Mouse (Mus musculus) embryonic facial prominence, embryonic 14.5 days (tissue): Measurements from ENCODE around the gene Cmc2. TPM values are rescaled to one million over a fixed set of nuclear protein-coding genes. Genes with fewer than 3 reads are reported as not detected.

Source experiments
- ATAC-seq: fragments of 200-750 bp; cut with Nextera tagmentation; 2 replicates; pipeline ENCODE4 v1.8.0; 2017; ENCODE audit warnings: low read depth, moderate number of reproducible peaks, moderate TSS enrichment
- DNase-seq: peaks from one replicate; pipeline ENCODE4 v3.0.0-alpha.2; 2015; ENCODE audit warnings: low spot score
- H3K27ac ChIP-seq: fragments of 300-500 bp; sonication (generic); replicated peaks from 2 replicates; pipeline ENCODE4 v1.5.1; 2014; ENCODE audit warnings: low read depth, mild to moderate bottlenecking, low read length, moderate library complexity
- H3K27me3 ChIP-seq: fragments of 300-500 bp; sonication (generic); replicated peaks from 2 replicates; pipeline ENCODE4 v1.6.1; 2014; ENCODE audit warnings: low read length; ENCODE audit not compliant: control insufficient read depth, insufficient read depth
- H3K36me3 ChIP-seq: fragments of 300-500 bp; sonication (generic); 2 replicates; pipeline ENCODE4 v1.6.1; 2014; ENCODE audit warnings: low read length, mixed read lengths; ENCODE audit not compliant: control insufficient read depth, insufficient read depth
- H3K4me1 ChIP-seq: fragments of 300-500 bp; sonication (generic); 2 replicates; pipeline ENCODE4 v1.6.1; 2014; ENCODE audit warnings: antibody characterized with exemption, low read length; ENCODE audit not compliant: control insufficient read depth, insufficient read depth
- H3K4me2 ChIP-seq: fragments of 300-500 bp; sonication (generic); 2 replicates; pipeline ENCODE4 v1.6.1; 2014; ENCODE audit warnings: low read depth, mild to moderate bottlenecking, low read length, moderate library complexity, mixed read lengths
- H3K4me3 ChIP-seq: fragments of 300-500 bp; sonication (generic); 2 replicates; pipeline ENCODE4 v1.5.1; 2014; ENCODE audit warnings: low read depth, mild to moderate bottlenecking, low read length
- H3K9ac ChIP-seq: fragments of 300-500 bp; sonication (generic); 2 replicates; pipeline ENCODE4 v1.6.1; 2014; ENCODE audit warnings: low read depth, mild to moderate bottlenecking, low read length, moderate library complexity, mixed read lengths
- H3K9me3 ChIP-seq: fragments of 300-500 bp; sonication (generic); 2 replicates; pipeline ENCODE4 v1.6.1; 2016; ENCODE audit warnings: low read length; ENCODE audit not compliant: control insufficient read depth
- WGBS: fragments of 180-500 bp; shearing (Covaris S2); extraction: QIAGEN DNeasy Blood & Tissue Kit; methylation state at CpG from one replicate; pipeline ENCODE4 v1.1.7; 2014; 5-methylcytosine and 5-hydroxymethylcytosine counted together
- polyA plus RNA-seq: library from polyadenylated mRNA; unstranded; fragments of >200 nt; fragmentation: Nextera tagmentation; extraction: Ambion mirVana; gene quantifications from 2 replicates; pipeline ENCODE4 v1.2.1, GENCODE M21; 2014

Gene Cmc2
- polyA plus RNA-seq, 1 experiment from 2014 or later = 77.7 TPM

DNA sequence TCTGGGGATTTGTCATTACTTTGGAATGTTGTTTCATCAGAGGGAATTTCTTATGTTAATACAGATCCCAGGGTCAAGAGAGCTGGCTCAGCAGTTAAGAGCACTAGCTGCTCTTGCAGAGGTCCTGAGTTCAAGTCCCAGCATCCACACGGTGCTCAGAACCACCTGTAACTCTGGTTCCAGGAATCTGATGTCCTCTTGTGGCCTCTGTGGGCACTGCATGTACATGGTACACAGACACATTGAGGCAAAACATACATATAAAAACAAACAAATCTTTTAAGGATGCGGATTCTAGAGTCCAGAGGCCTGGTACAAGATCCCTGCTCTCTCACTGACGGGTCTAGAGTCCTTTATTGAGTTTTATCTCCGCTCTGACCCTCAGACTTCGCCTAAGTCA, 7.3 kb upstream of the Cmc2 start:
- no peak overlapping the region for H3K4me3 ChIP-seq
- WGBS = 85% methylated on average over 5 of the region's 5 CpGs
- no peaks in the 10 kb centered on the region for H3K9me3 ChIP-seq
- peaks cover 58% of the 10 kb centered on the region for H3K36me3 ChIP-seq
- no peaks in the 10 kb centered on the region for H3K27me3 ChIP-seq
- H3K4me1 ChIP-seq = no peaks in the 10 kb centered on the region
- no peak overlapping the region for H3K27ac ChIP-seq
- no peak overlapping the region for H3K9ac ChIP-seq
- H3K4me2 ChIP-seq = no peak overlapping the region
- DNase-seq (no peak), ATAC-seq (no peak)

DNA sequence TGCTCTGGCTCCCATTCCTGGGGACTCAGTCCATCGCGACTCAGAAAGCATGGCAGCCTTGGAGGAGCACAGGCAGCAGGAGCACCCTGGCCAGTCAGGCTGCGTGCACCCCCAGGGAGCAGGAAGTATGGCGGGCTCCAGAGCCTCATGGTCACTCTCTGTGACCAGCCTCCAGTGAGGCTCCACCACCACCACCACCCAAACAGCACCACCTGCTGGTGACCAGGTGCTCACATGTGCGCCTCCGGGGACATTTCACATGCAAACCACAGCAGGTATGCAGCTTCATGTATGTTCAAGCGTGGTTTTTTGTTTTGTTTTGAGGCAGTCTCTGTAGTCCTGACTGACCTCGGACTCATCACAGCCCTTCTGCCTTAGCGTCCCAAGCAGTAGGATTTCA, 6.6 kb upstream of the Cmc2 start:
- Histone ChIP-seq H3K4me1 (no peaks in the 10 kb centered on the region), H3K36me3 (peaks cover 51% of the 10 kb centered on the region), H3K9ac (no peak overlapping the region), H3K27ac (no peak overlapping the region), H3K9me3 (no peaks in the 10 kb centered on the region), H3K27me3 (no peaks in the 10 kb centered on the region), H3K4me2 (no peak overlapping the region), H3K4me3 (no peak overlapping the region)
- WGBS = 83% methylated on average over 8 of the region's 9 CpGs
- ATAC-seq = no peak
- DNase-seq = no peak

GRCm38 (mm10) chr8:116923526-116923925, 2.3 kb upstream of the Cmc2 start:
- Histone ChIP-seq H3K4me2 (no peak overlapping the region), H3K4me1 (peaks cover 12% of the 10 kb centered on the region), H3K9me3 (no peaks in the 10 kb centered on the region), H3K36me3 (peaks cover 19% of the 10 kb centered on the region; the same call in 1 of the 2 replicates), H3K27me3 (no peaks in the 10 kb centered on the region), H3K27ac (no peak overlapping the region), H3K9ac (no peak overlapping the region), H3K4me3 (no peak overlapping the region)
- ATAC-seq (no peak), DNase-seq (no peak)
- 93% methylated on average over 8 of the region's 8 CpGs for WGBS

- peak overlapping the region; percentile 83; the same call in 1 of the 2 replicates for H3K27ac ChIP-seq
- DNase-seq (no peak), ATAC-seq (no peak)
- peak overlapping the region; percentile 84 for H3K9ac ChIP-seq
- peaks cover 12% of the 10 kb centered on the region; the same call in 1 of the 2 replicates for H3K36me3 ChIP-seq
- no peaks in the 10 kb centered on the region for H3K9me3 ChIP-seq
- H3K4me3 ChIP-seq = peak overlapping the region; percentile 80
- peaks cover 12% of the 10 kb centered on the region for H3K4me1 ChIP-seq
- H3K27me3 ChIP-seq = no peaks in the 10 kb centered on the region
- peak overlapping the region; percentile 64 for H3K4me2 ChIP-seq
- WGBS = 32% methylated on average over 17 of the region's 17 CpGs
Measured at GRCm38 (mm10) chr8:116922060-116922757, 954 bp upstream of the Cmc2 start.

DNA sequence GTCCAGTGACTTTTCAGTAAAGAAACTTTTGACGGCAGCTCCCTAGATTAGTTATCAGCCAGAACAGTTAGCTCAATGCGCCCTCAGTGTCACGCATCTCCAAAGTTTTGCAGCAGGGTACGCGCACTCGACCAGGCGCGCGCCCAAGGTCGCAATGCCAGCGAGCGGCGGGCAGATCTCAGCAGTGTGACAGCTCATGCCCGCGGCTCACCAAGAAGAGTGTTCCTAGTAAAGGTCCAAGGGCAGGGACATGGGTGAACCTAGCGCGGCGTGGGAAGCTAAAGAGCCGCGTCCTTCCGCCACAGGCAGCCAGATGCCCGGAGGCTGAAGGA, 284 bp downstream of the Cmc2 start:
- Histone ChIP-seq H3K36me3 (peaks cover 15% of the 10 kb centered on the region), H3K9ac (peak overlapping the region; percentile 84), H3K4me3 (peak overlapping the region; percentile 80), H3K27me3 (no peaks in the 10 kb centered on the region), H3K9me3 (no peaks in the 10 kb centered on the region), H3K4me2 (peak overlapping the region; percentile 64), H3K4me1 (peaks cover 12% of the 10 kb centered on the region), H3K27ac (peak overlapping the region; percentile 83)
- under 1% methylated on average over 18 of the region's 22 CpGs for WGBS
- peak; percentile 41 for ATAC-seq
- no peak for DNase-seq

DNA sequence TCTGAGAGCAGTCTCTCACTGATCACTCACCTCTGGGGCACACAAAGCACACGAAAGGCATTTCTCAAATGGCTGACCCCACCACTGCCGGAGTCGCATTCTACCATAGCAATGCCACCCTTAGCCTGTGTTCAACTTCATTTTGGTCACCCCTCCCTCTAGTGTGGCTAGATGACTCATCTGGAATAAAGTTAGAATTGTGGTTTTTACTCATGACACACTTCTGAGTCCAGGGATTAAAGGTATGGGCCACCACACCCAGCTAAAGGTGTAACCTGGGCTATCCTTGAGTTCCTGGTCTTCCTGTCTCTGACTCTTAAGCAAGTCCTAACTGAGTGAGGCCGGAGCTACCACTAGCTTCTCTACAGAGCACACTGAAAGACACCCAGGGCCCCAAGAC, 15.4 kb downstream of the Cmc2 start:
- H3K27ac ChIP-seq = no peak overlapping the region
- H3K9ac ChIP-seq = no peak overlapping the region
- H3K4me1 ChIP-seq = no peaks in the 10 kb centered on the region
- peaks cover 4% of the 10 kb centered on the region; the same call in 1 of the 2 replicates for H3K9me3 ChIP-seq
- H3K27me3 ChIP-seq = no peaks in the 10 kb centered on the region
- H3K4me3 ChIP-seq = no peak overlapping the region
- DNase-seq (no peak), ATAC-seq (no peak)
- H3K4me2 ChIP-seq = no peak overlapping the region
- H3K36me3 ChIP-seq = peaks cover 17% of the 10 kb centered on the region
- WGBS = 100% methylated on average over 4 of the region's 4 CpGs

DNA sequence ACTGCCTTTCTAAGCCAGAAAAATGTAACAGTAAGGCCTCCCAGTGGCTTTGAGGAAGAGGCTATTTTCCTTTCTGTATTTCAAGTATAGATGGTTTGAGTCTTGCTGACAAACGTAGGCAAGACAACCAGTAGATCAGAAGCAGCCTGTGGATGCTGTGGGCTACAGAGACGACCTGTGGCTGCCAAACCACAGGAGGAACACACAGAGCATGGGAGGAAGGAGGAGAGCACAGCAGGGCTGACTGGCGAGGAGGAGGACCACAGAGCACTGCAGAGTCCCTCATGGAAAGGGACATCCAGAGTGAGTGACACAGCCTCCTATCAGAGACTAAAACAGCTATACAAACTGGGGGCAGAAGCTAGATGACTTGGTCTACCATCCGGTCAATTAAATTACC, 16.0 kb downstream of the Cmc2 start:
- Histone ChIP-seq H3K27me3 (no peaks in the 10 kb centered on the region), H3K27ac (no peak overlapping the region), H3K9me3 (peaks cover 4% of the 10 kb centered on the region; the same call in 1 of the 2 replicates), H3K4me2 (no peak overlapping the region), H3K36me3 (peaks cover 17% of the 10 kb centered on the region), H3K4me1 (no peaks in the 10 kb centered on the region), H3K9ac (no peak overlapping the region), H3K4me3 (no peak overlapping the region)
- ATAC-seq = no peak
- DNase-seq = no peak
- WGBS = 89% methylated on average over 4 of the region's 4 CpGs

- 93% methylated on average over 4 of the region's 4 CpGs for WGBS
- no peak overlapping the region for H3K4me2 ChIP-seq
- no peak overlapping the region for H3K27ac ChIP-seq
- H3K4me3 ChIP-seq = no peak overlapping the region
- H3K4me1 ChIP-seq = no peaks in the 10 kb centered on the region
- no peaks in the 10 kb centered on the region for H3K27me3 ChIP-seq
- H3K9me3 ChIP-seq = peaks cover 4% of the 10 kb centered on the region; the same call in 1 of the 2 replicates
- ATAC-seq (no peak), DNase-seq (no peak)
- no peak overlapping the region for H3K9ac ChIP-seq
- peaks cover 17% of the 10 kb centered on the region for H3K36me3 ChIP-seq
Measured at GRCm38 (mm10) chr8:116904736-116905135, 16.5 kb downstream of the Cmc2 start.

- DNase-seq (no peak), ATAC-seq (no peak)
- Histone ChIP-seq H3K27ac (no peak overlapping the region), H3K36me3 (no peaks in the 10 kb centered on the region), H3K4me2 (no peak overlapping the region), H3K27me3 (no peaks in the 10 kb centered on the region), H3K4me3 (no peak overlapping the region), H3K9ac (no peak overlapping the region), H3K9me3 (no peaks in the 10 kb centered on the region), H3K4me1 (no peaks in the 10 kb centered on the region)
- 90% methylated on average over 6 of the region's 6 CpGs for WGBS
Measured at GRCm38 (mm10) chr8:116895521-116895920, 25.7 kb downstream of the Cmc2 start.
